In the genomic region with DNA sequence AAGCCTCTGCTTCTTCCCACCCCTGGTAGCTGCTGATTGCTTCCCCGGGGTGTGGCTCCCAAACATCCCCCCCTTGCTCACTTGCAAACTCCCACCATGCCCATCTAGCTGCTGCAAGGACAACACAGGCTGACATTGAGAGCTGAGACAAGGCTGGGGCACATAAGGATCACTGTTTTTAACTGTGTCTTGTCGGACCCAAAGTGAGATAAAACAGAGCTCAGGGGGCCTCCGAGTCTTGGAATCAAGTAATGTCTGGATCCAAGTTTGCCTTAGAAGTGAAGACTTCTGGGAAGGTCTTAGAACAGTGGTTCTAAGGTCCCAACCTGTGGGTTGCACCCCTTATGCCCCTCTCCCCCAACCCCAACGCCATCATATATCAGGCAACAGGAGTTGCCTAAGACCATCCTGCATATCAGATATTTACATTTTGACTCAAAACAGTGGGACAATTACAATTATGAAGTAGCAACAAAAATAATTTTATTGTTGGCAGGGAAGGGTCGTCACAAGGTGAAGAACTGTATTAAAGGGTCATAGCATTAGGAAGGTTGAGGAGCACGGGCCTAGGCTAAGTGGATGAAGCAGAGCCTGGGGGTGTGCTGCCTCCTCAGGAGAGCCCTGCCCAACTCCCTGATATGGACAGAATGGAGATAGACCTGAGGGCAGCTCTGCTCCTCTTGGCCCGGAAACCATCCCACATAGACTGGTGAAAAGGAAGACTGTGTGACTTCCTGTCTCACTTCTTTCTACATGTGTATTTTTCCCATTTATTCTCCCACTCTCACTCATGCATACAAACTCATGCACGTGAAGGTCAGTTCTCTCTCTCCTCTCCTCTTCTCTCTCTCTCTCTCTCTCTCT, we compare ENCODE assay signal across 7 mouse cellular contexts. TPM values are rescaled to one million over a fixed set of nuclear protein-coding genes. Genes with fewer than 3 reads are reported as not detected.
DNase-seq lines count a peak whose midpoint lies in the region; ATAC-seq and TF ChIP-seq lines count a peak whose summit lies in the region.
"Not testable (repeated sequence)": the region's sequence is repeated elsewhere in the genome, so short reads cannot be mapped to it uniquely, and the experiment has no call there.

No protein-coding gene starts in this region.

- H3K27ac ChIP-seq in liver, embryonic 14.5 days; midbrain, embryonic 15.5 days; stomach, embryonic 16.5 days (ENCODE audit: low read length): not testable (repeated sequence)

- not testable (repeated sequence) for H3K36me3 ChIP-seq in liver, embryonic 14.5 days (replicated peaks; ENCODE audit: control insufficient read depth, insufficient read depth, low read depth); midbrain, embryonic 15.5 days (replicated peaks); stomach, embryonic 16.5 days (ENCODE audit: control insufficient read depth, insufficient read depth, low read length)

- peak; percentile 54 to 78; a peak in 3 of 4 replicates for ATAC-seq in hematopoietic stem cell, adult 5-6 weeks (replicated peaks in 1 of 2; ENCODE audit: insufficient read depth in 1 of 2, low FRiP score in 2 of 2, low TSS enrichment in 1 of 2, low read depth in 1 of 2, poor library complexity in 2 of 2, severe bottlenecking in 2 of 2)
- ATAC-seq in liver, embryonic 14.5 days (ENCODE audit: insufficient read depth), result peak; percentile 45; the same call in 1 of the 2 replicates
- ATAC-seq in midbrain, embryonic 15.5 days (replicated peaks), result peak; percentile 80
- peak; percentile 85 for ATAC-seq in stomach, embryonic 16.5 days (ENCODE audit: insufficient read depth, low FRiP score)

- not testable (repeated sequence) for H3K4me2 ChIP-seq in liver, embryonic 14.5 days (ENCODE audit: low read depth); midbrain, embryonic 15.5 days; stomach, embryonic 16.5 days (ENCODE audit: low read depth, low read length)

- H3K9ac ChIP-seq in liver, embryonic 14.5 days (replicated peaks); midbrain, embryonic 15.5 days; stomach, embryonic 16.5 days (ENCODE audit: low read length): not testable (repeated sequence)

- peak; percentile 14 to 18 for DNase-seq in cerebellum, postnatal 25 days
- DNase-seq in gastrocnemius, adult 8-10 months (ENCODE audit: low spot score in 2 of 2), result peak; percentile 44 to 45
- DNase-seq in kidney, postnatal 14 days, result peak; percentile 47
- not testable (repeated sequence) for DNase-seq in liver, embryonic 14.5 days (ENCODE audit: low read depth in 3 of 3, low spot score in 3 of 3)

- not testable (repeated sequence) for H3K4me1 ChIP-seq in liver, embryonic 14.5 days (replicated peaks; ENCODE audit: control insufficient read depth in 2 of 2, insufficient read depth in 2 of 2, low read length in 1 of 2); midbrain, embryonic 15.5 days; stomach, embryonic 16.5 days (ENCODE audit: control insufficient read depth, insufficient read depth, low read length)

- 60% methylated on average over 4 of the region's 8 CpGs for WGBS in liver, embryonic 14.5 days (ENCODE audit: insufficient replicate concordance)
- WGBS in midbrain, embryonic 15.5 days, result 83% methylated on average over 4 of the region's 8 CpGs
- WGBS in stomach, embryonic 16.5 days, result 74% methylated on average over 4 of the region's 8 CpGs

- H3K27me3 ChIP-seq in liver, embryonic 14.5 days (ENCODE audit: control insufficient read depth, insufficient read depth, low read length); midbrain, embryonic 15.5 days (replicated peaks); stomach, embryonic 16.5 days (ENCODE audit: control insufficient read depth, insufficient read depth, low read length): not testable (repeated sequence)

- not testable (repeated sequence) for TF ChIP-seq EP300 in liver, embryonic 14.5 days (IDR thresholded peaks at IDR 0.05; ENCODE audit: low read depth)

- H3K9me3 ChIP-seq in liver, embryonic 14.5 days (ENCODE audit: control insufficient read depth, low read length); midbrain, embryonic 15.5 days; stomach, embryonic 16.5 days (replicated peaks; ENCODE audit: control insufficient read depth, low read length): not testable (repeated sequence)

- not testable (repeated sequence) for TF ChIP-seq CTCF in liver, embryonic 14.5 days (IDR thresholded peaks at IDR 0.05; ENCODE audit: low read depth)

- H3K4me3 ChIP-seq in liver, embryonic 14.5 days (ENCODE audit: insufficient read depth in 1 of 2, low read depth in 2 of 2, low read length in 2 of 2); midbrain, embryonic 15.5 days; stomach, embryonic 16.5 days (replicated peaks; ENCODE audit: low read length): not testable (repeated sequence)

RNA-seq across cellular contexts. Expression of a gene that starts 16.0 kb away (rescaled TPM):
- under 1 TPM in 1 of 4 experiments, not detected in 3; 0.43 TPM for total RNA-seq in gastrocnemius, adult 8-10 months (2022)
- total RNA-seq in hematopoietic stem cell, adult 5-6 weeks (2017), result not detected in 2 replicates
- polyA plus RNA-seq in liver, embryonic 14.5 days (2012; rRNA removed), result not detected in 2 replicates
- not detected in 2 replicates for polyA plus RNA-seq in liver, embryonic 14.5 days (2014; fragmentation: Nextera tagmentation; extraction: Ambion mirVana)
- polyA plus RNA-seq in midbrain, embryonic 15.5 days (2015; fragmentation: Nextera tagmentation; extraction: Ambion mirVana), result not detected in 2 replicates
- 0.26 TPM in 1 of 2 replicates, not detected in the other for polyA plus RNA-seq in stomach, embryonic 16.5 days (2015; fragmentation: Nextera tagmentation; extraction: Ambion mirVana)
